Mouse (Mus musculus): ENCODE measurements around the gene Olfr279.
"Not testable (repeated sequence)": the region's sequence is repeated elsewhere in the genome, so short reads cannot be mapped to it uniquely, and the experiment has no call there.

Olfr279 gene

DNA sequence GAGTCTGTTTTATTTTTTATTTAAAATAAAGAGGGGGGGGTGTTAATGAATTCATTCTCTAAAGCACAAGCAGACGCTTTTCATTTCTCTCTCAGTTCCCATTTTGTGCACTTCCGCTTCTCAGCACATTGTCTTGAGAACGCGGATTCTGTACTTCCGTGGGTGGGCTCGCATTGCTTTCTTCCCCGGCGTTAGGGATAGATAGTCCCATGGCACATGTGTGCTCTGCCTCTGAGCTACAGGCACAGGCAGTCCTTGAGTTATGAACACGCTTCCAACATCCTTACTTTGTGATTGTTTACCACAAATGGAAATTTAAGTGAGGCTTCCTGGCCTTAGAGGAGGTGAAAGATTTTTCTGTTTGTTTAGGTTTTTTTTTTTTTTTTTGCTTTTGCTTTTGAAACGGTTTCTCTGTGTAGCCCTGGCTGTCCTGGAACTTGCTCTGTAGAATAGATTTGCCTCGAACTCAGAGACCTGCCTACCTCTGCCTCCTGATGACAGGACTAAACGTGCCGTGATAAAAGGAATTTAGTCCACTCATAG, 19.3 kb downstream of the Olfr279 start:
- peak; percentile 72 for DNase-seq (ENCODE audit: low read depth)

- no peak for DNase-seq (ENCODE audit: low read depth)
These were observed 20.0 kb downstream of the Olfr279 start for GRCm38 (mm10) chr15:98512232-98512631.

DNA sequence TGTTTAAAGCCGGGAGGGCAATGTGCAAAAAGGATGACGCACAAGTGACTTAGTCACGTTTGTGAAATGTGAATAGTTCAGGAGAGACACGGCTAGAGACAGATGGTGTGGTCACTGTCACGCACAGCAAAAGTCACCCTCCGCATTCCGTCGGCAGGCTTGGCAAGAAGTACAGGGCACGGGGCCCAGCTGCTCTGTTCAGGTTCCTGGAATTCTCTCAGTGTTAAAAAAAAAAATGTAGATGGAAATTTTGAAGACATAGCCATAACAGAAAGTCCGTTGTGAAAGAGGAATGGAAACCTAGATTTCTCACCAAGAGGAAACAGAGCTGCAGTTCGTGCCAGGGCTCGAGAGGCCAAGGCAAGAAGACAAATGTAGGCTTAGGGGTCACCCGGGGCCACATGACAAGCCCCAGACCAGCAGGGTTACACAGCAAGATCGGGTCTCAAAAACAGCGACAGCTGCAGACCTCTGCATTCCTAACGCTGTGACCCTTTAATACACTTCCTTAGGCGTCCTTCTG, 20.7 kb downstream of the Olfr279 start:
- peak; percentile 49 for DNase-seq (ENCODE audit: low read depth)

DNA sequence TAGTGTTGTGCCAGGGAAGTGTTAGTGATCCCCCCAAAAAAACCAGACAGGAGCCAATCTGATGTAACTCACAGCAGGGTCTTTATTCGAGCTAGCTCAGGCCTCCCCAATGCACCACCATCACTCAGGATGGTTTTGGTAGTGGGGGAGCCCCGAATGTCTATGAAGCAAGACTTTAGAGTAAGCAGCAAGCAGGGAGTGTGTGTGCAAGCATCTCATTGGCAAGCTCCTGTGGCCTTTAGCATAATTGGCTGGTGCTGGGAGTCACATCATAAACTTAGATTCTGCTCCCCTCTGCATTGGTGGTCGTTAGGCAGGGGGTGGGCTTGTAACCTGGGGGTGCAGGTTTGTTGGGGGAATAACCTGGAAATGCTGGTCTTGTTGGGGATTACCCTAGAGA, 21.5 kb downstream of the Olfr279 start:
- DNase-seq (ENCODE audit: low read depth) = peak; percentile 58

- DNase-seq (ENCODE audit: low read depth) = peak; percentile 82
These were observed 21.9 kb downstream of the Olfr279 start for GRCm38 (mm10) chr15:98514146-98514545.

DNA sequence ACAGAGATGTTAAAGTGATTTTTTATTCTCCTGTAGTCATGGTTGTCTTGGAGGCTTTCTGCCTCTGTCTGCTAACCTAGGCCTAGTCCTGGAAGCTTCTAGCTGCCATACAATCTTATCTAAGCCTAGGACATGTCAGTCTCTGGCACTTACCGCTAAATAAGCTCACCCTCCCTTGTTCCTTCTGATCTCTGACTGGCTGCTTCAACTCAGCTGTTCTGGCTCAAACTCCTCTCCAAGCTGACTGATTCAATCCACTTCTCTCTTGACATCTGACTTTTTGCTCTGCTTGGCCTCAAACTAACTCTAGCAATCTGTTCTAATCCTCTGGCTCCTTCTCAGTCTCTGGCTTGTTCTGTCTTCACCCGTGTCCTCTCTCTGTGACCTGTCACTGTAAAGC, 22.6 kb downstream of the Olfr279 start:
- DNase-seq (ENCODE audit: low read depth) = not testable (repeated sequence)

GRCm38 (mm10) chr15:98517380-98518355, 25.5 kb downstream of the Olfr279 start:
- peak; percentile 82 for DNase-seq (ENCODE audit: low read depth)

DNA sequence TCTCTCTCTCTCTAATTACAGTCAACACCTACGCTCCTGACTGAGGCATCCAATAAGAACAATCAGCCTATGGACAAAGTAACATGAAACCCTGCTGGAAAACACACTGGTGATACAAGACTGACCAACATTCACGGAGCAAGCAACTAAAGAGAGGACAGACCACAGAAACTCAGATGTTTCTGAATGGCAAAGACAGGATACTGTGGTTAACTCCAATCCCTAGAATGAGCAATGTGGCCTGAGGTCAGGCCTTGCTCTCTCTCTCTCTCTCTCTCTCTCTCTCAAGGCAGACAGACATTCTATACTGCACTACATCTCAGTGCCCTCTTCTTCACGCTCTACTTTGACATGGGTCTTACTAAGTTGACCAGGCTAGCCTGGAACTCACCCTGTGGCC, 29.0 kb downstream of the Olfr279 start:
- no peak for DNase-seq (ENCODE audit: low read depth)

GRCm38 (mm10) chr15:98526057-98526456, 33.9 kb downstream of the Olfr279 start:
- DNase-seq (ENCODE audit: low read depth) = no peak

DNA sequence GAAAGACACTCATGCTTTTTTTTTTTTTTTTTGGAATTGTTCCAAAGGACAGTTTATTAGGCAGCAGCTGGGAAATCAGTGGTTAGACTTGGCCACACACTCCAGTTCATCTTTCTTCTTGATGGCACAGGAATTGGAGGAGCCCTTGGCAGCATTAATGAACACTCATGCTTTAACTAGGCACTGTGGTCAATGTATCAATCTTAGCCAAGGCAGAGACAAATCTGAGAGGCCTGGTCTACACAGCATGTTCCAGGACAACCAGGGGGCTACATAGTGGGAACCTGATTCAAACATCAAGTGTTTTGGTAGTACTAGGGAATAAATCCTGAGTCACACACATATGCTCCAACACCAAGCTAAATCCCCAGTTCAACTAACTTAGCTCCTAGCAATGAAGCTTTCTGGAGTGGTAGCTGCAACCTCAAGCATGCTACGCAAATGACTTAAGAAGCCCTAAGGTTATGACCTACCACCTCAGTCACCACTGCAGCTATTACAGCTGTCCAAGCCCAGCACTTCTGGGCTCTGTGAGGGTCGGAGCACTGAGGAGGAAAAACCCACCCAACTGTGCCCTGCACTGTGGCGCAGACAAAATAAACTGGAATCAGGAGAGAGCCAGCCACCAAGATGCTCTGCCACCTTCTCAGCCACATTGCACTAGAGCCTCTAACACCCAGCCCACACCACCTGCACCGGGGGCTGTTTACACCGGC, 35.0 kb downstream of the Olfr279 start:
- no peak for DNase-seq (ENCODE audit: low read depth)

- DNase-seq (ENCODE audit: low read depth) = no peak
These were observed 35.9 kb downstream of the Olfr279 start for GRCm38 (mm10) chr15:98528066-98528563.

GRCm38 (mm10) chr15:98532281-98532680, 40.1 kb downstream of the Olfr279 start:
- DNase-seq (ENCODE audit: low read depth) = no peak

- peak; percentile 56 for DNase-seq (ENCODE audit: low read depth)
These were observed 40.9 kb downstream of the Olfr279 start for GRCm38 (mm10) chr15:98533035-98533531.

GRCm38 (mm10) chr15:98533881-98534627, 41.9 kb downstream of the Olfr279 start, which contains the start of gene Kansl2:
Gene Kansl2 (minus strand): TSS chr15:98534264.
- DNase-seq (ENCODE audit: low read depth) = peak; percentile 99

GRCm38 (mm10) chr15:98535921-98536320, 43.7 kb downstream of the Olfr279 start:
- DNase-seq (ENCODE audit: low read depth) = no peak

DNA sequence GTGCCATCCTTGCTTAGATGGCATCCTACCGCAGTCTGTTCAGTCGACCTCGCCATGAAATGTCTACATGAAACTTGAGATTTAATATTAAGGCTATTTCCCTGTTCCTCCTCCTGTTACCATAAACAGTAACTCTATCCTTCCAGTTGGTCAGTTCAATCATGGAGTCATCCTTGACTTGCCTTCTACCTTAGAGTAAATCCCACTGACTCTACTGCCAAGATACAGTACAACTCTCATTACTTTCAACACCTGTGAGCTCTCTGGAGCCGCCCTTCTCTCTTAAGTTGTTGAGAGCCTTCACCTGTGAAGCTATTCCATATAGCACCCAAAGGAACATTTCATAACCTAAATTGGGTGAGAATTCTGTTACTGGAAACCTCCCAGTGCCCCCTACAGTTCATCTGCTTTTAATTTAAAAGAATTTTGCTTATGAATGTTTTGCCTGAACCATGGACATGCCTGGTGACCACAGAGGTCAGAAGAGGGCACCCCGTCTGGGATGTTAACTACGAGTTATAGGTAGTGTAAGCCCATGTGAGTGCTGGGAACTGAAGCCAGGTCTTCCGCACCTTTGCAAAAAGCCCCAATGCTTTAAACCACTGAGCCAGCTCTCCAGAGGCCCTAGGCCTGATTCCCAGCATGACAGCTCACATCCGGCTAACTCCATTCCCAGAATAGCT, 44.8 kb downstream of the Olfr279 start:
- DNase-seq (ENCODE audit: low read depth) = no peak

- DNase-seq (ENCODE audit: low read depth) = no peak
These were observed 45.7 kb downstream of the Olfr279 start for GRCm38 (mm10) chr15:98537923-98538322.

DNA sequence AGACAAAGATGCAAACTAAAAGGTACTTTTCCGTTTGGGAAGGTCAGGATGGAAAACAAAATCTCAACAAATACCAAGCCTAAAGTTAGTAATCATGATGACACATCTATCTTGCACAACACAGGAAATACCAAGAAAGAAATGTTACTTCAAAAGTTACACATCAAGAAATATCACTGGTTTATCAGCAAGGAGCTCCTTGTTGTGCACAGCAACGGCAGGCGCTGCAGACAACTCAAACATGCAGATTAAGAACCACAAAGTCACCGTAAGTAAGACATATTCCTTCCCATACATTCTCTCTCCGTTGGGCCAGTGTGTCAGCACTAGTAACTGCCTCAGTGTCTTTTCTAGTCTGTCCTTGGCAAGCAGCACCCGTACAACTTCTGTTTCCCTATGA, 48.9 kb downstream of the Olfr279 start:
- no peak for DNase-seq (ENCODE audit: low read depth)

- no peak for DNase-seq (ENCODE audit: low read depth)
These were observed 51.1 kb downstream of the Olfr279 start for GRCm38 (mm10) chr15:98543341-98543740.

- DNase-seq (ENCODE audit: low read depth) = no peak
These were observed 52.9 kb downstream of the Olfr279 start for GRCm38 (mm10) chr15:98545151-98545550.

DNA sequence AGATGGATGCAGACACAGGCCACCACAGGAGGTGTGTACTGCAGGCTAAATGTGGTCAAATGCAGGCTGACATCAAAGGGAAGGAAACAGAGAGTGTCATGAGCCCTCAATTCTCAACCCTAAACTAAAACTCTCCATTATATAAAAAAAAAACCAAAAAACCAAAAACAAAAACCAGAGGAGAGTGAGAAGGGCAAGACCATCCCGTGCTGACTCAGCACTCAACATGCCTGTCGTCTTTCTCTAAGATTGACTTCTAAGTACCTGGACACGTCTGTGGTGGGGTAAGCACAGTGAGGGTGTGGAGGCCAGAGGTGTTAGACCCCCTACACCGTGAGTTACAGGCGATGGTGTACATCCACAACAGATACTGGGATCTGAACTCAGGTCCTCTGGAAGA, 54.6 kb downstream of the Olfr279 start:
- DNase-seq (ENCODE audit: low read depth) = no peak

All from induced T-regulatory cell, adult 2 months (primary cell).